27 mouse cellular contexts compared by ENCODE assay signal in the genomic region with DNA sequence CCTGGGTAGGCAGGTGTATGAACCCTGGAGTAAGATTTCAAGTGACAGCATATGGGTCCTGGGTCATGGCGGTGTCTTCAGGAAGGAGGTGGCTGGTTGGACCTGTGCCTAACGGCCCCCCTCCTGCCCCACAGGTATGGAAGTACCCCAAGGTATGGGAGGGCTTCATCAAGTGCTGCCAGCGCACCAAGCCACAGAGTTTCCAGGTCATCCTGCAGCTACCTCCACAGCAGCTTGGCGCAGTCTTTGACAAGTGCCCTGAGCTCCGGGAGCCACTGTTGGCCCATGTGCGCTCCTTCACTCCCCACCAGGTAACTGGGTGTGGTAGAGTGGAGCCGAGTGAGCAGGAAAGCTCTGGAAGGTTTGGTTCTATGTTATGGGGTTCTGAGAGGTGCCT. TPM values are rescaled to one million over a fixed set of nuclear protein-coding genes. Genes with fewer than 3 reads are reported as not detected.
"Had no signal": no experiment of that assay in that cellular context is flagged by ENCODE, and none has a peak within 500 bp of the region (broad histone marks: within the 10 kb centered on the region; RNA-seq: fewer than 3 reads in every experiment).

No protein-coding gene starts in this region.

- H3K4me1 ChIP-seq: liver, embryonic 12.5 days; liver, embryonic 15.5 days; lung, embryonic 15.5 days had no signal

- H3K9me3 ChIP-seq: limb, embryonic 12.5 days; limb, embryonic 15.5 days; liver, embryonic 12.5 days; liver, embryonic 15.5 days; lung, embryonic 15.5 days; megakaryocyte, embryonic 14.5 days; midbrain, embryonic 12.5 days; midbrain, embryonic 15.5 days; neural tube, embryonic 12.5 days had no signal

- H3K27ac ChIP-seq: limb, embryonic 12.5 days; limb, embryonic 15.5 days; liver, embryonic 12.5 days; liver, embryonic 15.5 days; lung, embryonic 15.5 days; neural tube, embryonic 12.5 days had no signal

- ATAC-seq: intestine, embryonic 16.5 days had no signal

- H3K27me3 ChIP-seq: limb, embryonic 12.5 days; limb, embryonic 15.5 days; liver, embryonic 12.5 days; liver, embryonic 15.5 days; lung, embryonic 15.5 days; midbrain, embryonic 12.5 days; midbrain, embryonic 15.5 days; neural tube, embryonic 12.5 days had no signal

- H3K9ac ChIP-seq: limb, embryonic 12.5 days; limb, embryonic 15.5 days; liver, embryonic 12.5 days; liver, embryonic 15.5 days; midbrain, embryonic 12.5 days; midbrain, embryonic 15.5 days; neural tube, embryonic 12.5 days had no signal

- H3K4me2 ChIP-seq: limb, embryonic 15.5 days; liver, embryonic 12.5 days; liver, embryonic 15.5 days; lung, embryonic 15.5 days; midbrain, embryonic 12.5 days had no signal

- H3K4me3 ChIP-seq: limb, embryonic 12.5 days; limb, embryonic 15.5 days; liver, embryonic 12.5 days; liver, embryonic 15.5 days; lung, embryonic 15.5 days; megakaryocyte, embryonic 14.5 days; midbrain, embryonic 12.5 days; midbrain, embryonic 15.5 days; neural tube, embryonic 12.5 days had no signal

- DNase-seq: kidney, adult 18-20 months; kidney, adult 9 months; kidney, postnatal 14 days; kidney, postnatal 4 days; left cerebral cortex, postnatal 4 days; lung, adult 18-20 months; lung, postnatal 10 days; lung, postnatal 36 days; thymus, postnatal 25 days had no signal

RNA-seq across cellular contexts. Expression of a gene that starts 1.4 kb away (rescaled TPM):
- polyA plus RNA-seq: intestine, embryonic 16.5 days; kidney, embryonic 16.5 days; limb, embryonic 12.5 days; limb, embryonic 15.5 days; liver, embryonic 12.5 days; liver, embryonic 15.5 days; lung, embryonic 15.5 days; midbrain, embryonic 12.5 days; neural tube, embryonic 12.5 days; small intestine, adult 2 months; stomach, embryonic 16.5 days; thymus, postnatal 0 days had no signal

RNA-seq across cellular contexts. Expression of a gene that starts 29.8 kb away (rescaled TPM):
- total RNA-seq: layer of hippocampus, postnatal 25 days; left cerebral cortex, adult 18-20 months; left cerebral cortex, postnatal 14 days; left cerebral cortex, postnatal 4 days; neutrophil, adult 5-6 weeks had no signal
- polyA plus RNA-seq: midbrain, embryonic 15.5 days had no signal
